Mouse (Mus musculus) liver, embryonic 14.5 days (tissue): ENCODE measurements around the gene Creb1.

Source experiments
- CTCF ChIP-seq: IDR thresholded peaks from 2 replicates; pipeline ENCODE4 v1.5.1; 2016; ENCODE audit warnings: antibody characterized with exemption, low read depth, control low read depth
- EP300 ChIP-seq: IDR thresholded peaks from 2 replicates; pipeline ENCODE4 v1.6.1; 2016; ENCODE audit warnings: antibody characterized with exemption, low read depth

DNA sequence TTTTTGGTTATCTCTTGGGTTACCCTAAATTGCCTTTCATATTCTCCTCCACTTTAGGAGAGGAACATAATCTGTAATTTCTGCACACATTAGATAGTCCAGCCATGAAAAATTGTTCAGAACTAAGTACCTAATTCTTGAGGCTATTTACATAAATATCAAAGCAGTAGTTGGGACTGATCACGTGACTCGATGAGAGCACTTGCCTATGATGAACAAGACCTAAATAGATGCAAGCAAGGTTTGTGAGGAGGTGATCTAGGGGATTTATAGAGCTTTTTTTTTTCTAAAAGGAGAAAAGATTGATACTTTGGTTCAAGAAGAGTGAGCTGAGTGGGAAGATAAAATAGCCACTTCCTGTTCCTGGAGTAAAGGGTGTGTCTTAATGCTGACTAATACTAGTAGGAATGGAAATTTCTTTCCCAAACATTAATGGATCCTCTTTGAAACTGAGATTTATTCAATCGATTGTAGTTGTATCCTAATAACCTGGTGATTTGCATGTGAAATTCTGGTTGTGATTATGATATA, 6.5 kb downstream of the Creb1 start:
- TF ChIP-seq EP300 (no peak), CTCF (no peak)
